Mouse (Mus musculus) kidney, adult 2 months (tissue): ENCODE measurements at regions not wholly inside any gene's neighbourhood (a gene's known extent, or its start where the extent isn't known, plus 50 kb on each side); places are given as distances from the start of the nearest gene placed in this dataset.

ENCODE experiments used
- CTCF ChIP-seq: fragments of 200-500 bp; conservative IDR thresholded peaks from 2 replicates; pipeline ENCODE4 v1.5.1; 2011; ENCODE audit warnings: low read depth, mild to moderate bottlenecking, control low read depth, low read length, moderate library complexity, mixed read lengths; ENCODE audit not compliant: insufficient read depth, insufficient read length
- POLR2A ChIP-seq: fragments of 200-500 bp; IDR thresholded peaks from one replicate; pipeline ENCODE4 v1.6.1; 2011; ENCODE audit warnings: low read depth, low read length, control low read depth

- TF ChIP-seq CTCF: no peak
- no peak for TF ChIP-seq POLR2A
Measured at GRCm38 (mm10) chr3:17799120-17799519, 149.1 kb upstream of the Cypt12 start.
